Mouse (Mus musculus) E14TG2a.4 (cell line): ENCODE measurements around the gene Hcrtr2.
A peak's percentile ranks its signal among the peaks of the same experiment; 100 is the strongest.

Experiments used
- H3K27me3 ChIP-seq: 2 replicates; pipeline ENCODE4 v1.6.1; 2014; ENCODE audit warnings: low read length, control low read depth; ENCODE audit not compliant: insufficient read depth
- H3K36me3 ChIP-seq: 2 replicates; pipeline ENCODE4 v1.6.1; 2014; ENCODE audit warnings: low read length, control low read depth; ENCODE audit not compliant: insufficient read depth
- H3K4me1 ChIP-seq: replicated peaks from 2 replicates; pipeline ENCODE4 v1.6.1; 2014; ENCODE audit warnings: low read depth, low read length, control low read depth
- H3K4me3 ChIP-seq: replicated peaks from 2 replicates; pipeline ENCODE4 v1.5.1; 2014; ENCODE audit warnings: mild to moderate bottlenecking, low read length
- H3K9me3 ChIP-seq: 2 replicates; pipeline ENCODE4 v1.6.1; 2014; ENCODE audit warnings: low read length, control low read depth
- CTCF ChIP-seq: conservative IDR thresholded peaks from 2 replicates; pipeline ENCODE4 v1.5.1; 2014; ENCODE audit warnings: low read length
- NANOG ChIP-seq: IDR thresholded peaks from 2 replicates; pipeline ENCODE4 v1.6.1; 2014; ENCODE audit warnings: borderline replicate concordance, low read length, mixed read lengths
- POU5F1 ChIP-seq: IDR thresholded peaks from 2 replicates; pipeline ENCODE4 v1.6.1; 2014; ENCODE audit warnings: low read length, borderline replicate concordance

The Hcrtr2 gene

DNA sequence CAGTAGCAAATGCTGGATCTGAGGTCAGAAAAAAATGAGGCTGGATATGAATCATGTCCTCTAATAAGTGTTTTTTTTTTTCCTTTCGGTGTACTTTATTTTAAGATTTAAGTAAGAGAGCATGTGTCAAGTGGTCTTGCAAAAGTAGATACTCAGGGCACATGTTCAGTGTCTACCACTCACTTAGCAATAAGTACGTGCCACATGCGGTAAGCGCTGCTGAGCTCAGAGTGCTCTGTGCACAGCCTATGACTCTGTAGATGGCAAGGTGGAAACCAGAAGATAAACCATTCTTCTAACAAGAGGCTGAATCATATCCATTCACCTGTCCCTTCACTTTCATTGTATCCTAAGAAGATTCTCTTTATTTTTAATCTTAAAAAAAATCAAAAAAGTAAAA, 2.1 kb downstream of the Hcrtr2 start:
- peaks cover 10% of the 10 kb centered on the region; the same call in 1 of the 2 replicates for H3K36me3 ChIP-seq
- peaks cover 23% of the 10 kb centered on the region for H3K4me1 ChIP-seq
- TF ChIP-seq NANOG (no peak), CTCF (no peak), POU5F1 (no peak)
- no peaks in the 10 kb centered on the region for H3K9me3 ChIP-seq
- peaks cover 31% of the 10 kb centered on the region for H3K27me3 ChIP-seq
- no peak overlapping the region for H3K4me3 ChIP-seq

- no peaks in the 10 kb centered on the region for H3K9me3 ChIP-seq
- H3K36me3 ChIP-seq: peaks cover 10% of the 10 kb centered on the region; the same call in 1 of the 2 replicates
- TF ChIP-seq POU5F1 (no peak), NANOG (no peak), CTCF (no peak)
- peaks cover 24% of the 10 kb centered on the region for H3K4me1 ChIP-seq
- H3K27me3 ChIP-seq: peaks cover 31% of the 10 kb centered on the region
- H3K4me3 ChIP-seq: no peak overlapping the region
These were observed 2.9 kb downstream of the Hcrtr2 start for GRCm38 (mm10) chr9:76320755-76321154.

DNA sequence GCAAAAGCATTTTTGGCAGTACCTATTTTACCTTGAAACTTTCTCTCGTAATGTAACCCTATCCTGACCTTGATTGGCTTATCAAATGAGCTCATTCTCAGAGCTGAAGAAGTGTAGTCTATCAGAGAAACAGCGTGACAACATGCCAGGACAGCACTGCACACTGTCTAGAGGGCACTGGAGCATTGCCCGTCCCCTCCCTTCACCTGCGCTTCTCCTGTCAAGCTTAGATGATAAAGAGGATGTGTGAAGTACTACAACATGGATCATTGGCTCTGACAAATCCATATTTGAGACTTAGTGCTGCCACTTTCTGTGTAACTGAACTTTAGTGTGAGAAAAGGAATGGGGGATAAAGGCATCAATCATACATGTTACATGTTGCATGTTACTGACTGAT, 5.4 kb downstream of the Hcrtr2 start:
- TF ChIP-seq POU5F1: no peak
- no peak for TF ChIP-seq NANOG
- TF ChIP-seq CTCF: no peak
- H3K36me3 ChIP-seq: peaks cover 10% of the 10 kb centered on the region; the same call in 1 of the 2 replicates

GRCm38 (mm10) chr9:76315096-76315495, 8.6 kb downstream of the Hcrtr2 start:
- Histone ChIP-seq H3K9me3 (no peaks in the 10 kb centered on the region), H3K36me3 (peaks cover under 1% of the 10 kb centered on the region; the same call in 1 of the 2 replicates), H3K4me3 (no peak overlapping the region), H3K4me1 (peaks cover 36% of the 10 kb centered on the region), H3K27me3 (no peaks in the 10 kb centered on the region)
- no peak for TF ChIP-seq NANOG
- no peak for TF ChIP-seq CTCF
- TF ChIP-seq POU5F1: no peak

More for the DNA sequence above, 5.4 kb downstream of the Hcrtr2 start:
- Histone ChIP-seq H3K27me3 (peaks cover 18% of the 10 kb centered on the region), H3K4me1 (peaks cover 36% of the 10 kb centered on the region), H3K4me3 (no peak overlapping the region), H3K9me3 (no peaks in the 10 kb centered on the region)

- no peaks in the 10 kb centered on the region for H3K27me3 ChIP-seq
- H3K4me1 ChIP-seq: peaks cover 36% of the 10 kb centered on the region
- peak overlapping the region; percentile 32; the same call in 1 of the 2 replicates for H3K4me3 ChIP-seq
- no peaks in the 10 kb centered on the region for H3K36me3 ChIP-seq
- no peaks in the 10 kb centered on the region for H3K9me3 ChIP-seq
- TF ChIP-seq CTCF (no peak), NANOG (peak; percentile 48; the same call in 1 of the 2 replicates)
These were observed 9.7 kb downstream of the Hcrtr2 start for GRCm38 (mm10) chr9:76313921-76314320.

- Histone ChIP-seq H3K4me3 (peak overlapping the region; percentile 52), H3K4me1 (peaks cover 36% of the 10 kb centered on the region), H3K9me3 (no peaks in the 10 kb centered on the region), H3K27me3 (no peaks in the 10 kb centered on the region), H3K36me3 (no peaks in the 10 kb centered on the region)
- no peak for TF ChIP-seq CTCF
These were observed 11.4 kb downstream of the Hcrtr2 start for GRCm38 (mm10) chr9:76312221-76312620.

GRCm38 (mm10) chr9:76291384-76291783, 32.3 kb downstream of the Hcrtr2 start:
- H3K36me3 ChIP-seq: no peaks in the 10 kb centered on the region
- no peaks in the 10 kb centered on the region for H3K27me3 ChIP-seq
- H3K4me3 ChIP-seq: no peak overlapping the region
- H3K4me1 ChIP-seq: no peaks in the 10 kb centered on the region
- TF ChIP-seq POU5F1 (no peak), CTCF (peak; percentile 59)
- H3K9me3 ChIP-seq: no peaks in the 10 kb centered on the region

DNA sequence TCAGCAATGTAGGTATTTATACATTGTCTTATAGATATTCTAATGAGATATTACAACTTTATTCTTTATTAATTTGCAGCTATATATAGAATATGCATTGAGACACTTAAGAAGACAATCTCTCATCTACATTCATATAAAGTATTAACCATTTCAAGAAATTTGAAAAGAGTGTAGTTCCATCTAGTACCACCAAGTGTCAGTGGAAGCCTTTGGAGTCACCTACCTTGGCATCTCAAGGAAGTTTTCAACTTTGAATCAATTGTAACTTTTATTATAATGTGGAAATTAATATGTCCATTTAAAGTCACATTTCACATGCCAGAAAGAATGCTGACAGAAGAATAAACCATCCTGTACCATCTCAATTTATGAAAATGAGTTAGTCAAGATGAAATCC, 52.8 kb downstream of the Hcrtr2 start:
- Histone ChIP-seq H3K9me3 (no peaks in the 10 kb centered on the region), H3K36me3 (no peaks in the 10 kb centered on the region), H3K4me1 (no peaks in the 10 kb centered on the region), H3K4me3 (no peak overlapping the region), H3K27me3 (no peaks in the 10 kb centered on the region)
- no peak for TF ChIP-seq NANOG
- TF ChIP-seq POU5F1: no peak
- 0 out of 2 replicates have a peak, but pooled peaks have one; percentile 31 for TF ChIP-seq CTCF

- Histone ChIP-seq H3K27me3 (no peaks in the 10 kb centered on the region), H3K4me1 (no peaks in the 10 kb centered on the region), H3K36me3 (no peaks in the 10 kb centered on the region), H3K9me3 (no peaks in the 10 kb centered on the region), H3K4me3 (no peak overlapping the region)
- no peak for TF ChIP-seq POU5F1
- TF ChIP-seq NANOG: no peak
- TF ChIP-seq CTCF: no peak
These were observed 65.9 kb downstream of the Hcrtr2 start for GRCm38 (mm10) chr9:76257731-76258130.
